Mouse (Mus musculus): ENCODE data around the gene Tnrc6b.

Gene Tnrc6b

DNA sequence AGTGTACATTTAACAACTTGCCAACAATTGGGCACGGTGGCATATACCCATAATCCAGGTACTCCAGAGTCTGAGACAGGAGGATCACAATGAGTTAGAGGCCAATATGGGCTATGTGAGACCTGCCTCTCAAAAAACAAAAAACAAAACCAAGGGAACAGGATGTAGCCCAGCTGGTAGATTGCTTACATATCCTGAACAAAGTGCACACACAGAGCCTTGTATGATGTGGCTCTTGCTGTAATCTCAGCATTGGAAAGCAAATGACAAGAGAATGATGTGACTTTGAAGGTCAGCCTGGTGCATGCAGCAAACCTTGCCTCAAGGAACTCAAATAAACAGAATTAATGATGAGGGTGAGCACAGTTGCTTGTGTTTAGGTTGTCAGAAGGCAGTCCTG, 30.7 kb downstream of the Tnrc6b start:
- DNase-seq = no peak

DNA sequence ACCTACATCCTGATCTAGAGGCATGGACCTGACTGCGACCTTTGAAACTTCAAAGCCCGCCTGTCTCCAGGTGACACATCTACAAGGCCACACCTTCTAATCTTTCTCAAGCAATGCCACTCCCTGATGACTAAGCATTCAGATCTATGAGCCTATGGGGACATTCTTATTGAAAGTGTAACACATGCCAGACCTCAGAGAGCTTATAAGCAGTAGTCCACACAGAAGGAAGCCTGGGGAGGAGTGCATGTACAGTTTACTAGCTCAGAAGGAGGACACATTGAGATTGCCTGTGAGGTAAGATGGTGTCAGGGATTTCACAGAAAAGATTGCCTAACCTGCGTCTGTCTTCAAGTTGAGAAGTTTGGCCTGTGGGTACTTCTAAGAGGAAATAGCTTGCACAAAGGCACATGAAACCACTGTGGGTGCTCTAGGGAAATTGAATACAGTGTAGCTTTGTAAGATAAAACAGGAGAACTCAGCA, 31.9 kb downstream of the Tnrc6b start:
- no peak for DNase-seq

DNA sequence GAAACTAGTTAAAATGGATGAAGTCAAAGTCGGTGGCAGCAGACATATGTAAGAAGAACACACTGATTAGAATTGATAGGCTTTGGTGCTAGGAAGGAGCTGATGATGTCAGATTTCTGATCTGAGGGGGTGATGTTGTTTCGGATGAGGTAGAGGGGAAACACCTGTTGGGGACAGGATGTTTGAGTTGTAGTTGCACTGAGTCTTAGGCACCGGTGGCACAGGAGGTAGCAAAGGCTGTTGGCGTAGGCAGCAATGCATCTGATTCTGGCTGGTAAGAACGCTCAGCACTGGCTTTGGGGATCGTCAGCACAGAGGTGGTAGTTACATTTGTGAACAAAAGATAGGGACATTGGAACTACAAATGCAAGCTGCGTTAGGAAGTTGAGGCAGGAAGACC, 32.5 kb downstream of the Tnrc6b start:
- no peak for DNase-seq

DNA sequence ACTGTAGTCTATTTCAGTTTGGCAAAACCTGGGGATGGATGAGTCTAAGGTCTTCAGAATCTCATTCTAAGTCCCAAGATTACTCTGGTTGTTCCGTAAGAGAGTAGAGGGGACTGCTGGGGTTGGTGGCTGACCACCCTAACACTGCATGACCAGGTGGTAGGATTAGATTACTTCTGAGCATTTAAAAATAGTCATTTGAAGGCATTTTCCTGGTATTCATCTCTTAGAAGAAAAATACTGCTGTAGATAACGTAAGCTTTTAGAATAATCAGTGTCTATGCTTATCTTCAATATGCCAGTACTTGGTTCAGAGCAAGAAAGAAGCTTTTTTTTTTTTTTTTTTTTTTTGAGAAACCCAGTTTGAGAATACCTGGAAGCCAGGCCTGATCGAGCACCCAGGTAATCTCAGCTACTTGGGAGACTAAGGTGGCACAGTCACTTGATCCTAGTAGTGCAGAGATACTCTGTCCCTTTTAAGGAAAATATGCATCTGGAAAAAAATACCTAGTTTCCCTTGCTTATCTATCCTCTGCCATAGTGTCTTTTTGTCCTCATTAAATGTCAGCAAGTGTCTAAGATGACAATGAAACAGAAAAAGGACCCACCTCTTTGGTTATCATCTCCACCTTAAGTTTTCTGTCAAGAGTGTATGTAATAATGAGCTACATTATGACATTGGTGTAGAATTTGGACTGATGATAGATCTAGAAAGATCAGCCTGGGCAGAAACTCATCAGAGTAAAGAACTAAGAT, 33.7 kb downstream of the Tnrc6b start:
- no peak for DNase-seq

DNA sequence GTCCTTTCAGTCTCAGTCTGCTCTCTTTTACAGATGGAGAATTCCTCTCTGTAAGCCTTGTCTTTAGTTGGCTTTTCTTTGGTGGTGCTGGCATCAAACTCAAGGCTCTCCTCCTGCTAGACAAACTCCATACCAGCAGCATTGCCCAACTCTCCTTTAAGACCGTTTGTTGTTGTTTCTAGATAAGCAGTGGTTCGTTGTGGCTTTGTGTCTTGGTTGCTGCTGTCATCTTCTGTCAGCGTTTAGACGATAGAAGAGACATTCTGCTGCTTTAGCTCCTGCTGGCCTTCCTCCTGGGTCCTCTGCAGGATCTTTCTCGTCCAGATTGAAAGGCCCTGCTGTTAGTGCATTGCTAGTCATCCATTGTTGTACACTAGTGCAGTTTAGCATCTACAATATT, 37.9 kb downstream of the Tnrc6b start:
- DNase-seq = no peak

DNA sequence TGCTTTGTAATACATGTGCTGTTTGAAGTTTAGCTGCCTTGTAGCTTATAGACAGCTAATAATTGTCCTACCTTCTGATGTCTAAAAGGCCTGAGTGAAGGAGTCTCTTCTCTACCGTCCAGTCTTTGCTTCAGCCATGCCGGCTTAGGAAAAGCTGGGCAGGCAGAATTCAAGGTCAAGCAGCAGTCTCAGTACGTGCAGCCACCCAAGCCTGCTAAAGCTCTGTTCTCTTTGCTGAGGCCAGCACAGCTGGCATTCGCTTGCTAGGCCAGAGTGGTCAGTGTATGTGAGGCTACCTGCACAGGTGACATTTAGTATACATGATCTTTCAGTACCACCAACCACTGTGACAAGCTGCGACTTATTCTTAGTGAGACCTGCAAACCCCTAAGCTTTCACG, 42.2 kb downstream of the Tnrc6b start:
- peak; percentile 25 to 45 for DNase-seq

DNA sequence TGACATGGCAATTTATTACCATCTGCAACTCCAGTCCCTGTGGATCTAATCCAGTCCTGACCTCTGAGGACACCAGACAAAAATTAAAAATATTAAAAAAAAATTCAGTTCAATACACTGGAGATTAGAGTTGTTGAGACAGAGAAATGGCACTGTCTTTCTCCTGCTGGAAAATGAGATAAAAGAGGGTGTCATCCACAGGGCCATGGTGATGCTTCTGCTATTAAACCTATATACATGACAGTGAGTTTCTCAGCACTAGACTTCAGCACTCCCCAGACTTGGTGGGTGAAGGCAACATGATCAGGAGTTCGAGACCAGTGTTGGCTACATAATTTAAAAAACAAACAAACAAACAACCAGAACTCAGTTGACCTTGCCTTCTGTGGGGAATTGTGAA, 43.0 kb downstream of the Tnrc6b start:
- DNase-seq = no peak

DNA sequence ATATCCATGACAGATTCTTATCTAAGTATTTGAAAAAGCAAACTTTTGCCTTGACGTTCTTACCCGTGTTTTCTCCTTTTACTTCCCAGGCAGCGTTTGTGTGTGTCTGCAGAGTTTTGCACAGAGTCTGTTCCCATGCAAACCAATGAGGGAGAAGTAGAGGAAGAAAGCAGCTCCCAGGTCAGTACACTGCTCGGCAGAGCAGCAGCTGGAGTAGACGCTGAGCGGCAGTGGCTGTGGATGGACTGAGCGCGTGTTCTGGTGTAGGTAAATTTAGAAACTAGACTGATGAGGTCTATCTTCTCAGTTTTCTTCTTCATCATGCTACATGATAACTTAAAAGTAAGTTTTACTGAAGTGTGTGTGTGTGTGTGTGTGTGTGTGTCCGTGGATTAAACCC, 48.3 kb downstream of the Tnrc6b start:
- no peak for DNase-seq

DNA sequence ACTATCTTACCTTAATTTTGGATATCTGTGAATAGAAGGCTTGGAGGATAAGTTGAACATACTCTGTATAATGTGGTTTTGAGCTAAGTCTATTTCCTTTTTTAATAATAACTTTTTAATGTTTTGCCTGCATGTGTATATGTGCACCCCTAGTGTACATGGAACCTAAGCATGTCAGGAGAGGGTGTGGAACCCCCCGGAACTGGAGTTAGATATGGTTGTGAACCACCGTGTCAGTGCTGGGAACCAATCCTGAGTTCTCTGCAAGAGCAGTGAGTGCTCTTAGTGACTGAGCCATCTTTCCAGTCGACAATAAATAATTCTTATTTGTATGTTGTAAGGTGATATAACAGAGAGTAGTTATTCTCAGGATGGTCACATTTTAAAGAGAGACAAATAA, 49.4 kb downstream of the Tnrc6b start:
- DNase-seq = no peak

DNA sequence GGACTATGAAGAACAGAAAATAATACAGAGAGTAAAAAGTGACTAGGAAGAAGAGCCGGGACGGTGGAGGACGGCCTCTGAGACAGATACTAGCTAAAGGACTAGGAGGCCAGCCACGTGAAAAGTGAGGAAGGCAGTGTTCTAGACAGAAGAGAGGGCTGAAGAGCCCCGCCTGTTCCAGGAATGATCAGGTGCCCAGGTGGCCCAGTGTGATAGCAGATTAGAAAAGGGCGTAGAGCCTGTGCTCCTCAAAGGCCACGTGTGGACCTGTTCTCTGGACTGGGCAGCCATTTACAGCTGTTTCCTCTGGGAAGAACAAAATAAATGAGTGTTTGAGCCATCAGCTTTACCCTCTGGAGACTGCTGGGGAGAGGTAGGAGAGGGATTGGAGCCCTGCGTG, 49.8 kb downstream of the Tnrc6b start:
- DNase-seq = no peak

DNA sequence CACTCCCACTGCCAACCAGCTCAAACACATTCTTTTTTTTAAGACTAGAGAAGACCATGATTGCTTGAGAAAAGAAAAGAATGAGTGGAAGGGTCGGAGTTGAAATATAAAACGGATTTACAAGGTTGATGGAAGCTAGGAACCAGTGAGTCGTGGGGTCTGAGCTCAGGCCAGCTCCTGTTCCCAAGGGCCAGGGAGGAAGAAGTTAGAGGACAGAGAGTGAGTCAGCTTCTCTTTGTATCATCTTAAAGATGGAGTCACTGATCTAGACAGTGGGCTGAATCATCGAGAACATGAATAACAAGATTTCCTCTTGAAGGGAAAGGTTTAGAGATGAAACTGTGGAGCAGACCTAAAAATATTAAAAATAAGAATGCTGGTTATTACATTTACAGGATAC, 51.5 kb downstream of the Tnrc6b start:
- no peak for DNase-seq

DNA sequence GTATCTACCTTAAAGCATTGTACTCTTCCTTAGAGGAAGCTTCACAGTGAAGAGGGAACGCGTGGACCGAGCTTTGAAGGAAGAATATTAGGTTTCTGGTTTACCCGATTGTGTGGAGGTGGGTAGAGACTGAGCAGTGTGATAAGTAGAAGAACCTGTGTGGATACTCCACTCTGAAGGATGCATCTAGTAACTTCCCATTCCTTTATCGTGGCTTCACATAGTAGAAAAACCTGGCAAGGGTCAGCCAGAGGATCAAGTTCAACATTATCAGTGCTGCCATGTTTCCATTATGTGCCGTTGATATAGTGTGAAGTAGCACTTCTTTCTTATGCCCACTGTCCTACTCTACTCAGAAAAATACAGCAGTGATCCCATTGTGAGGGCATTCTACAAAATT, 53.6 kb downstream of the Tnrc6b start:
- DNase-seq = no peak

DNA sequence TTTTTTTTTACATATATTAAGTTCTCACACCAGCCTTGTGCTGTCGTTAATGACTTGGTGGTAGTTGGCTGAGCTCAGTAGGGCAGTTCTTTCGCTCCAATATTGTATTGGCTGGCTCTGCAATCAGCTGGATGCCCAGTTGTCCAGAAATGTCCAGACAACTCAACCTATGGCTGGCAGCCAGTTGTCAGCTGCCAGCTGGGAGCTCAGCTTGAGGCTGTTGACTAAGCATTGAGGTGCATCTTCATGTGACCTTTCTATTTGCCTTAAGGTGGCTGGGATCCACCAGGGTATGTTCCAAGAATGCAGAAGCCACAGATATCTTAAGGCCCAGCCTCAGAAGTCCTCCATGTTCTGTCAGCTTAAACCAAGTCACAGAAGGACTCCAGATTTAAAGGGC, 54.3 kb downstream of the Tnrc6b start:
- DNase-seq = peak; percentile 10 to 56

DNA sequence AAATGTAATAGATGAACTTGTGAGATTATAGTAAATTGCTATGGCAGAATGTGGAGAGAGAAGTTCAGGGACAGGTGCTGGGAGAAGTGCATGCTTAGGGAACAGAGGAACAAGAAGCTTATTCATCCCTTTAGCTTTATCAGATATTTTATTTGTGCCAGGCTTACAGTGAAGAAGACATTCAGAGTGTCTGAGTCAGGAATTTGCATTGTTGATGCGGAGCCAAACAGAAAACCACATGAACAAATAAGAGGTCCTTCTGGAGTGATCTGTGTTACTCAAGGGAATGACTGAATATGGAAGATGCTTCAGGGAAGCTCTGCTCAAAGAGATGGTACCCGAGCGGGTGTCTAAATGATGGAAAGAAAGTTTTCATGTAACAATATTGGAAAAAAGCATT, 57.1 kb downstream of the Tnrc6b start:
- DNase-seq = no peak

DNA sequence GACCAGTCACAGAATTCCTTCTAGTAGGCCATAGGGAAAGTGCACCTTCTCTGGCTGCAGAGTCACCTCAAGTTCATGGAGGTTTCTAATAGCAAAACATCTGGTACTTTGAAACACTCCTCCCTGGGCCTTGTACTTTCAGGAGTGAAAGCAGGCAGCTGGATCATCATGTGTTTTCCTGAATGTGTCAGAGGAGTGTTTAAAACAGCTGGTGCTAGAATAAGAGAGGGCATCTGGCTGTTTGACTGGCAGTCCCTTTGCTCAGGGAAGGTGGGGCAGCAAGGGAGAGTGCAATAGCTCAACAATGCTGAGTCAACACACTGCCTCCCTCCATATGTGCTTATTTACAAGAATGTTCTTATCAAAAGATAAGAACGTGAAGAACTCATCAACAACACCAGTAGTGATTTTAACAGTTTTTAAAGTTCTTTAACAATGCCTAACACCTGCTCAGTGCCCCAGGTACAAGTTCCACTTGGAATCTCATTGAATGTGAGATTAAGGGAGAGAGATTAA, 60.9 kb downstream of the Tnrc6b start:
- no peak for DNase-seq

DNA sequence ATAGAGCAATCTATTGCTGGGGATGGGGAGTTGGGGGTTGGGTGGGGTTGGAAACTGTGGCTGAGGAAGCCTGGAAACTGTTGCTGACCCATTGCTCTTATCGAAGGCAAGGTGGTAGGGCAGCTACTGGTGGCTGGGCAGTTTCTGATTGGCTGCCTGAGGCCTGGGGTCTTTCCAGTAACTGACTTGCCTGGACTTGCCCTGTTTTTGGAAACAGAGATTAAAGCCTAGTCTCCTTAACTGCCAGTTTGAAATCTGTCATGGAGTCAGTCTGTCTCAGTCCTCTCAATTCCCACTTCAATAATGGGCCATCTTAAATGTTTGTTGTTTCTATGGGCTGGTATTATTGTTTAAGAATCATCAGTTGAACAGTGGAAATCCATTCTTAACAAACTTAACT, 63.6 kb downstream of the Tnrc6b start:
- no peak for DNase-seq

DNA sequence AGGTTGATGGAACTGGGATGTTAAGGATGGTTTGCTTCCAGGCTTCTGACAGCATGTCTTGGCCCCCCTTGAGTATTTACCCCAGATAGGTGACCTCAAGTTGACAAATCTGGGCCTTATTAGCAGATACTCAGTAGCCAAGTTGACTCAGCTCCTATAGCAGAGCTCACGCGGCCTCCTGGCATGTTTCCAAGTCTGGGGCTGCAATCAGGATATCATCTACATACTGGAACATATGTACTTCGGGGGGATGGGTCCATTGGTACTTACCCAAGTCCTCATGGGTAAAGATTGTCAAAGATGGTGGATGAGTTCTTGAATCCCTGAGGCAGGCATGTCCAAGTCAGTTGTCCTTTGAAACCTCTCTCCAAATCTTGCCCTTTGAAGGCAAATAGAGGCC, 67.9 kb downstream of the Tnrc6b start:
- DNase-seq = peak in 1 of 2 experiments; percentile 9

DNA sequence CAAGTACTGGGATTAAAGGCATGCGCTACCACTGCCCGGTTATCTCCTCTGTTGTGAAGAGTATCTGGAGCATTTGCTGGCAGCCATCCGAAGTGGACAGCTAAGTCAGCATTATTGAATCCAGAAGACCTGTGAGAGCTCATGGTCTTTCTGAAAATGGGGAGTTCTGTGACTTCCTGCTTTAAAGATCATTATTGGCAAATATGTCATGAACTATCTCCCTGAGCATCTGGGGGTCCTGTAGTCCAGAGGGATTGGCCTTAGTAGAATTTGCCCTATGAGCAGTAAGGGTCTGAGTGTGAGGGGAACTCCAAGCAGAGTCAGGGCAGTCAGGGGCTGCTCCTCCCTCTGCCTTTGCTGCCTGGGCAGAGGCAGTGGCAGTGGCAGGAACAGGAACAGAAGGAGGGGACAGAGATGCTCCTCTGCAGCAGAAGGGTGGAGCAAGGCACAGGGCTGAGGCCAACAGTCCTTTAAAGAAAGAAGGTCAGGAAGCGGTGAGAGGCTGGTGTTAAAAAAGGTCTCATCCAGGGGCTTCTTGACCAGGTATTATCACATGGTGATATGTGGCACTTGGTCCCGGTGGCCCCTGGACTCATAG, 69.1 kb downstream of the Tnrc6b start:
- no peak for DNase-seq

DNA sequence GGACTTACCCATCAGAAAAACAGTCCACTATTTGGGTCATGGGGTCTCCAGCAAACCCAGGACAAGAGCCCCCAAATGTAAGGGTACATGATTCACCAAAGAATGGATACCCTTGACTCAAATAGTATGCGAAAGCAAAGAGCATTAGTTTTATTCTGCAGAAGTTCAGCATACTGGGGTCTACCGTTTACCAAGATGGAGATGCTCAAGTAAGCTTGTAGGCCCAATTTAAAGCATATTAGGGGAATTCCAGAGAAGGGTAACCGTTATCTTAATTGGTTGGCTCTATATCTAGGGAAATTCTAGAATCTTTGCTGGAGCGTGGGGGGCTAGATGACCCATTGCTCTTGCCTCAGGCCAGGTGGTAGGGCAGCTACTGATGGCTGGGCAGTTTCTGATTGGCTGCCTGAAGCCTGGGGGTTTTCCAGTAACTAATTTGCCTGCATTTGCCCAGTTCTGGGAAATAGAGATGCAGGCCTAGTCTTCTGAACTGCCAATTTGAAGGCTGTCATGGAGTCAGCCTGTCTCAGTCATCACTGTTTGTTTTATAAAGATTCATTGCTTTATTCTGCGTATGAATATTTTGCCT, 70.2 kb downstream of the Tnrc6b start:
- DNase-seq = no peak

DNA sequence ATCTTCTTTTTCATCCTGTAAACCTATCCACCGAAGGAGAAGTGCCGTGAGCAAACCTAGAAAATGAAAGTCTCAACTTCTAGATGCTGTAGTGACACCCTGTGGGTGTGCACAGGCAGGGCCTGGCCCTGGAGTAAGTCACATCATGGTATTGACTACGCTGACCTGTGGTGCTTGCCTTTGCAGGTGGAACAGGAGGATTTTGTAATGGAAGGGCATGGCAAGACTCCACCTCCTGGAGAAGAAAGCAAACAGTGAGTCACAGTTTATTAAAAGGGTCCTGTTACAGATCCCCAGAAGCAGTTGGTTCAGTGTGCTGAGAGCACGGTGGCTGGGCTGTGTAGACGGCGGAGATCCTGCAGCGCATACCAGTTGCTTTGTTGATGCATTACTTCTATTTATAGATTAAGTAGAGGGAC, 73.4 kb downstream of the Tnrc6b start:
- peak in 1 of 2 experiments; percentile 35 for DNase-seq

DNA sequence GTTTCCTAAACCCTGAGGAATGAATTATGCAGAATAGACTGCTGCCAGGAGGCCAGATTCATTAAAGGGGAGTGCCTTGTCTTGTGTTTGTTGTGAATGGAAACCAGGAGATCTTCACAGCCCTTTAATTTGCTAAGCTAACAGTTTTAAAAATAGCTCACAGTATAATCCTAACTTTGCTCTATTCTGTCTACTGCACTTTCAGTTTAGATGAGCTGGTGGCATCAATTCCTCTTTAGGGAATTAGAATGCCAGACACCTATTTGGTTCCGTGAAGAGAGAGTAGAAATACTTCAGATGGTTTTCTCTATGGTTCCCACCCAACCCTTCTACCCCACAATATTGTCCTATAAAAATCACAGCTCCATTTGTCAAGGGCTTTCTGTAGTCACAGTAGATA, 74.6 kb downstream of the Tnrc6b start:
- no peak for DNase-seq

DNA sequence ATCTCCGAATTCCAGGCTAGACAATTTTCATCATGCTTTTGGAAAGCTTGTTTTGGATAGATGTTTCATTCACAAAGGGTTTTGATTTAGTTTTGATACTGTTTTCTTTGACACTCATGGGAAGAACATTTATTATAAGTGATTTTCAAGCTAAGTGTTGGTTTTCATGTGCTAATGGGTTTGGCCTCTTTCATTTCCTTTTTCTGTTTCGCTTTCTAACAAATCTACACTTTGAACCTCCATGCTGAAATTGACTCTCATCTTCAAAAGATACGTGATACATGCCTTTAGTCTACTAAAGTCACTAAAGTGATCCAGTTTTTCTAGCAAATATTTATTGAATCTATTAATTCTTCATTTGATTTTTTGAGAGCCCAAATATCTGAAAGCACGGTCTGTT, 76.6 kb downstream of the Tnrc6b start:
- no peak for DNase-seq

DNA sequence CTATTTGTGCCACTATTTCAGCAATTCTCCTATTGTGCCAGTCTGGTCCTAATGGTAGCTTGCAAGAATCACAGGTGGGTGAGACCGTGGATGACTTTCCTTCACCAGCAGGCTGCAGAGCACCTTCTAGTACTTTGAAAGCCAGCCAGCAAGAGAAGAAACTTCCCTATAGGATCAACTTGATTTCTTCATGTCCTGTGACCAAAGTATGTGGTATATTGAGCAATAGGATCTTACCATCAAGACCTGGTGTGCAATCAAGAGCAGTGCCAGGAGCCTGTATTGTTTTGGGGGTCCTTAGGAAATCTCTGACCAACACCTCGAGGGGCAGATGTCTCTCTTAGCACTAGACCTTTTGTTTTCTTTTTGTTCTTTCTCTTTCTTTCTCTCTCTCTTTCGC, 81.4 kb downstream of the Tnrc6b start:
- no peak for DNase-seq

DNA sequence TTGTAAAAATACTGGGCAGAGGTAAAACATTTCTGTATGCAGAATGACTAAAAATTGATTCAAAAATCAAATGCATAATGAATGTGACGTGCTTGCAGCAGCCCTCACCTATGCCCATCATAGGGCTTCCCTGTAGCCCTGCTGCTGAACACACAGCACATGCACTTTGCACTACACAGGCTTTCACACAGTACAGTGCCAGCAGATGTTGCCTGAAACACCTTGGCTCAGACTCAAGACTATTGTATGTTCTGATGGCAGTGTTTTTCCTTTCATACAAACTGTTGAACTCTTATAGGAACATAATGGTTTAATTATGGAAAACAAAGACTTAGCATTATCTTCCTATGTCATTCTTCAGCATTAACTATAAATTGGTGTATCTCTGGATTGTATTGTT, 84.0 kb downstream of the Tnrc6b start:
- DNase-seq = no peak
